8 mouse cellular contexts compared by ENCODE assay signal in genomic region chr14:19977271-19978024, GRCm38 (mm10). TPM values are rescaled to one million over a fixed set of nuclear protein-coding genes. Genes with fewer than 3 reads are reported as not detected.
DNase-seq lines count a peak whose midpoint lies in the region; ATAC-seq and TF ChIP-seq lines count a peak whose summit lies in the region.

TSS of gene Gng2 (minus strand) at chr14:19977627.

- no peak for TF ChIP-seq CTCF in thymus, adult 2 months (IDR thresholded peaks at IDR 0.05; ENCODE audit: borderline replicate concordance, control insufficient read depth, extremely low read depth, insufficient read depth, low read length, poor library complexity)

- peak within 1 kb of the TSS; percentile 27 for H3K4me3 ChIP-seq in thymus, adult 2 months (ENCODE audit: control insufficient read depth, insufficient read depth, low read length)
- peak within 1 kb of the TSS; percentile 53 to 66 for H3K4me3 ChIP-seq in heart, embryonic 14.5 days (ENCODE audit: control insufficient read depth in 1 of 2, insufficient read depth in 1 of 2, low read depth in 1 of 2, low read length in 2 of 2)
- H3K4me3 ChIP-seq in midbrain, embryonic 15.5 days, result peak within 1 kb of the TSS; percentile 71

- no peaks in the 10 kb centered on the region for H3K36me3 ChIP-seq in thymus, adult 2 months (ENCODE audit: control insufficient read depth, insufficient read depth, low read length)
- H3K36me3 ChIP-seq in heart, embryonic 14.5 days (ENCODE audit: control insufficient read depth, insufficient read depth, low read length), result no peaks in the 10 kb centered on the region
- no peaks in the 10 kb centered on the region for H3K36me3 ChIP-seq in midbrain, embryonic 15.5 days (replicated peaks)

- H3K27ac ChIP-seq in thymus, adult 2 months (ENCODE audit: control insufficient read depth, insufficient read depth, low read length), result no peak within 1 kb of the TSS
- H3K27ac ChIP-seq in heart, embryonic 14.5 days (replicated peaks in 1 of 2; ENCODE audit: control insufficient read depth in 1 of 2, insufficient read depth in 1 of 2, low read depth in 2 of 2, low read length in 2 of 2), result peak within 1 kb of the TSS; percentile 55 to 78
- H3K27ac ChIP-seq in midbrain, embryonic 15.5 days, result peak within 1 kb of the TSS; percentile 97

- H3K4me2 ChIP-seq in heart, embryonic 14.5 days (ENCODE audit: low read length), result peak within 1 kb of the TSS; percentile 86
- peak within 1 kb of the TSS; percentile 53 for H3K4me2 ChIP-seq in midbrain, embryonic 15.5 days

- H3K9ac ChIP-seq in heart, embryonic 14.5 days (ENCODE audit: low read length), result peak within 1 kb of the TSS; percentile 75
- H3K9ac ChIP-seq in midbrain, embryonic 15.5 days, result peak within 1 kb of the TSS; percentile 86

- 67% methylated on average over 15 of the region's 15 CpGs for WGBS in thymus, adult 2 months
- 12% methylated on average over 15 of the region's 15 CpGs for WGBS in heart, embryonic 14.5 days
- WGBS in midbrain, embryonic 15.5 days, result 4% methylated on average over 15 of the region's 15 CpGs

- no peaks in the 10 kb centered on the region for H3K27me3 ChIP-seq in thymus, adult 2 months (ENCODE audit: control insufficient read depth, insufficient read depth, low read length)
- H3K27me3 ChIP-seq in heart, embryonic 14.5 days (ENCODE audit: control insufficient read depth, insufficient read depth, low read length), result no peaks in the 10 kb centered on the region
- H3K27me3 ChIP-seq in midbrain, embryonic 15.5 days (replicated peaks), result no peaks in the 10 kb centered on the region

- peak; percentile 61 for DNase-seq in embryo, embryonic 10.5 days (ENCODE audit: low spot score)
- DNase-seq in embryo, embryonic 9.5 days (ENCODE audit: extremely low spot score), result no peak
- DNase-seq in thymus, adult 2 months, result no peak
- DNase-seq in thymus, postnatal 14 days, result no peak
- DNase-seq in layer of hippocampus, postnatal 36 days, result no peak
- DNase-seq in T-cell, adult 2 months (ENCODE audit: low spot score), result no peak

- no peaks in the 10 kb centered on the region for H3K9me3 ChIP-seq in heart, embryonic 14.5 days (ENCODE audit: control insufficient read depth, low read length)
- H3K9me3 ChIP-seq in midbrain, embryonic 15.5 days, result no peaks in the 10 kb centered on the region

- peaks cover 13% of the 10 kb centered on the region for H3K4me1 ChIP-seq in thymus, adult 2 months (replicated peaks; ENCODE audit: control insufficient read depth, insufficient read depth, low read length)
- H3K4me1 ChIP-seq in heart, embryonic 14.5 days (ENCODE audit: control insufficient read depth in 2 of 2, insufficient read depth in 2 of 2, low read length in 2 of 2), result peaks cover 16 to 17% of the 10 kb centered on the region in 2 experiments
- H3K4me1 ChIP-seq in midbrain, embryonic 15.5 days, result peaks cover 38% of the 10 kb centered on the region

- TF ChIP-seq POLR2A in thymus, adult 2 months (IDR thresholded peaks at IDR 0.05; ENCODE audit: control insufficient read depth, extremely low read depth, insufficient read depth, low read length, poor library complexity), result no peak

- ATAC-seq in heart, embryonic 14.5 days (ENCODE audit: insufficient number of reproducible peaks, insufficient read depth, low FRiP score, low read depth), result no peak
- peak; percentile 48 for ATAC-seq in midbrain, embryonic 15.5 days (replicated peaks)

RNA-seq across cellular contexts. Expression of gene Gng2, which starts in this region (rescaled TPM):
- 12.3 and 14.0 TPM in 2 replicates for polyA plus RNA-seq in thymus, adult 2 months (2012; rRNA removed)
- polyA plus RNA-seq in heart, embryonic 14.5 days (2014; fragmentation: Nextera tagmentation; extraction: Ambion mirVana), result 49.9 and 59.3 TPM in 2 replicates
- 100 to 1,000 TPM; 284 to 297 TPM for total RNA-seq in layer of hippocampus, postnatal 36 days (2021)
- polyA plus RNA-seq in midbrain, embryonic 15.5 days (2015; fragmentation: Nextera tagmentation; extraction: Ambion mirVana), result 452 and 467 TPM in 2 replicates
